Mouse (Mus musculus): ENCODE data around the gene Gm29049. TPM values are rescaled to one million over a fixed set of nuclear protein-coding genes. Genes with fewer than 3 reads are reported as not detected.
"Not testable (repeated sequence)": the region's sequence is repeated elsewhere in the genome, so short reads cannot be mapped to it uniquely, and the experiment has no call there.

Gene Gm29049
- not detected for total RNA-seq (2021)
- polyA plus RNA-seq (2012; rRNA removed) = not detected in 2 replicates
- long read RNA-seq = 0 reads

DNA sequence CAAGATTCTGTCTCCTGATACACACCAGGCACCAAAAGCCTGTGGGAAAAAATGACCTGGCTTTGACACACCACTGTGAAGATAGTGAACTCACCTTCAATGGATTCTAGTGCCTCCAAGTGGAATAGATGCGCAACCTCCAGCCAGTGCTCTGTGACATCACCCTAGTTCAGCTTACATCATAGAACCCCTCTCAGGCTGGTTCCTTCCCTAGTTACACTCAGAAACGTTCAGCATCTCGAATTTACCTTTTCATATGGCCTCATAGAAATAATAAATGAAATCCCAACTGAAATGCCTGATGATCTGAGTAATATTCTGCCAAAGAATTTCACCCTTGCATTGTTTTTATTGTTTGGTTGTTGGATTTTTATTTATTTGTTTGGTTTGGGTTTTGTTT, at the start of gene Gm29049:
Gm29049 (minus strand) TSS at position 101 of the 400 bp plus-strand sequence.
- H3K79me2 ChIP-seq (replicated peaks; ENCODE audit: control insufficient read depth, insufficient read depth, low read length); H3K27me3 ChIP-seq (ENCODE audit: control insufficient read depth, insufficient read depth, low read length); H3K9ac ChIP-seq (ENCODE audit: low read depth, low read length); H3K27ac ChIP-seq; DNase-seq; intact Hi-C loops (cut with DNase I); H3K4me1 ChIP-seq (ENCODE audit: control insufficient read depth, insufficient read depth, low read length); H3K36me3 ChIP-seq (ENCODE audit: control insufficient read depth, insufficient read depth, low read length); H3K4me3 ChIP-seq: not testable (repeated sequence)
- 22% methylated on average over 2 of the region's 3 CpGs for WGBS

Other genes with a start within 250 kb of the Gm29049 start
- not detected for gene Gm20825, start 74.3 kb upstream of the Gm29049 start, total RNA-seq (2021)
- not detected in 2 replicates for gene Gm20825, start 74.3 kb upstream of the Gm29049 start, polyA plus RNA-seq (2012; rRNA removed)